Mouse (Mus musculus) ES-Bruce4 (cell line): Measurements from ENCODE around the gene Zfp87. TPM values are rescaled to one million over a fixed set of nuclear protein-coding genes. Genes with fewer than 3 reads are reported as not detected.

ENCODE experiments used
- H3K27ac ChIP-seq: 2 replicates; pipeline ENCODE4 v1.5.1; 2012; ENCODE audit warnings: low read length, inconsistent platforms; ENCODE audit not compliant: insufficient read depth
- H3K27me3 ChIP-seq: 2 replicates; pipeline ENCODE4 v1.6.1; 2012; ENCODE audit warnings: mild to moderate bottlenecking, low read length, inconsistent platforms; ENCODE audit not compliant: control insufficient read depth, poor library complexity, insufficient read depth, severe bottlenecking
- H3K36me3 ChIP-seq: 2 replicates; pipeline ENCODE4 v1.6.1; 2012; ENCODE audit warnings: inconsistent platforms, mild to moderate bottlenecking, low read length, moderate library complexity; ENCODE audit not compliant: control insufficient read depth, poor library complexity, insufficient read depth, severe bottlenecking
- H3K4me1 ChIP-seq: one replicate; pipeline ENCODE4 v1.8.1; 2011; ENCODE audit warnings: low read length; ENCODE audit not compliant: control insufficient read depth, insufficient read depth
- H3K4me3 ChIP-seq: 2 replicates; pipeline ENCODE4 v1.5.1; 2011; ENCODE audit warnings: low read depth, mild to moderate bottlenecking, low read length
- H3K9ac ChIP-seq: 2 replicates; pipeline ENCODE4 v1.6.1; 2012; ENCODE audit warnings: low read depth, mild to moderate bottlenecking, inconsistent platforms; ENCODE audit not compliant: poor library complexity, severe bottlenecking
- H3K9me3 ChIP-seq: replicated peaks from 2 replicates; pipeline ENCODE4 v1.6.1; 2012; ENCODE audit warnings: mild to moderate bottlenecking, low read length, inconsistent platforms; ENCODE audit not compliant: control insufficient read depth, poor library complexity, insufficient read depth, severe bottlenecking
- CTCF ChIP-seq: IDR thresholded peaks from one replicate; pipeline ENCODE4 v1.8.1; 2011; ENCODE audit warnings: low read depth, low read length
- EP300 ChIP-seq: IDR thresholded peaks from 2 replicates; pipeline ENCODE4 v1.6.1; 2011; ENCODE audit warnings: low read depth, low read length; ENCODE audit not compliant: insufficient read depth
- POLR2A ChIP-seq: IDR thresholded peaks from one replicate; pipeline ENCODE4 v1.8.1; 2011; ENCODE audit warnings: low read length; ENCODE audit not compliant: insufficient read depth
- polyA plus RNA-seq: library from polyadenylated mRNA; stranded (reverse); fragments of >200 nt; gene quantifications from 2 replicates; pipeline ENCODE4 v1.2.4, GENCODE M21; 2011; ENCODE audit warnings: low read depth; ENCODE audit not compliant: missing spikeins, insufficient read depth, insufficient read length

Gene Zfp87
- 15.0 and 15.5 TPM in 2 replicates for polyA plus RNA-seq

DNA sequence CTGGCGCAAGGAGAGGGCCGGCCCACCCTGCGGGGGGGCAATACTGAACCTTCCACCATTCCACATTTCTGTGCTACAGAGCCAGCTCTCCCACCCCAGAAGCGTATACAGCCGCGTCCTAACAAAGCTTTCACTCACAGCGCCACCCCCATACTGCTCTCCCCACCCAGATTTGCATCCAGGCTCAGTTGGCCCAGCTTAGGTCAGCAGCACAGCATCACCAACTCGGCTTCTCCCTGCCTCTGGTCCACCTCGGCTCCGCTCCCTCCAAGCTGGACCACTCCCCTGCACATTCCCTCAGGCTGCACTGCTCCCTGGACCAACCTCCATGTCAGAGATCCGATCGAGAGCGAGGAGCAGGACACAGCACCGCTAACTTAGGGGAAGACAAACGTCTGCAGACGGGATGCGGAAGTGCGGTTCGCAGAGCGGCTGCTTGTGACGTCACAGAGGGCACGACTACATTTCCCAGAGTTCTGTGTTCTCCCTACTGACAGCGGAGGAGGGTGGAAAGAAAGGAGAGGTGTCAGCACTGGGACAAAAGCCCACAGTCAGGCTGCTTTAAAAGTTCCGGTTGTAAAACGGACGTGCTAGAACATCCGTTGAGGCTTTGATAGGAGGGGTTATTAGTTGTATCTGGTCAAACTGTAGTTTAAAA is at the start of gene Zfp87, which contains the start of gene Gm26965:
Gene Zfp87, minus strand, starts transcription at position 425 of the 658 bp plus-strand sequence.
Gene Gm26965, minus strand, starts transcription at position 399 of the 658 bp plus-strand sequence.
- no peaks in the 10 kb centered on the region for H3K27me3 ChIP-seq
- 0 out of 2 replicates have a peak within 1 kb of the TSS, but pooled peaks have one; percentile 1 for H3K27ac ChIP-seq
- no peaks in the 10 kb centered on the region; the same call in 1 of the 2 replicates for H3K36me3 ChIP-seq
- TF ChIP-seq EP300 (0 out of 2 replicates have a peak, but pooled peaks have one; percentile 37), CTCF (no peak), POLR2A (peak; percentile 80)
- no peaks in the 10 kb centered on the region for H3K4me1 ChIP-seq
- H3K9ac ChIP-seq = peak within 1 kb of the TSS; percentile 0
- peak within 1 kb of the TSS; percentile 71 for H3K4me3 ChIP-seq
- H3K9me3 ChIP-seq = no peaks in the 10 kb centered on the region

DNA sequence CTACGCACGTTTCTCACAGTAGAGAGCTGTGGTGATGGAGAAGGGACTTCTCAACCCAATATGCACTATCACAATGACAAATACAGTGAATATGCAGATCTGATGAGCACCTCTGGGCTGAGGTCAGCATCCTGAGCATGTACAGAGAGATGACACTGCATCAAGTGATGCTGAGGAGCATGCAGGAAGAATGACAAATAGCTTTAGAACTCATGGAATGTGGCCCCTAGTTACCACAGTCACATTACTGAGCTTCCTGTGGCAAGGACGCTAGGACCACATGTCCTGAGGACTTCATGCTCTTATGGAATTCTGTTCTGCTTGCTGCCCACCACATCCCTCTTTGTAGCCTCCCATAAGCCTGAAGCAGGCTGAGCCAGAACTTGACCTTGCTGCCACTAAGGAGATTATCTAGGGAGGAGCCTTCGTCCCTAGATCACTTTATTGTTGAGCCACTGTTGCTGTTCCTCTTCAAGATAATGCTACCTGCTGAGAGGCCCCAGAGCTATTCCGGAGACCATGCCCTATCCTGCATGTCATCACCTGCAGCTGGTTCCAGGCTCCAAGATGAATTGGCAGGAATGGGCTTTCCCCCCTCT is 46.7 kb upstream of the Zfp87 start:
- Histone ChIP-seq H3K27me3 (no peaks in the 10 kb centered on the region), H3K4me1 (no peaks in the 10 kb centered on the region), H3K9ac (no peak overlapping the region), H3K9me3 (no peaks in the 10 kb centered on the region), H3K27ac (no peak overlapping the region), H3K4me3 (no peak overlapping the region), H3K36me3 (no peaks in the 10 kb centered on the region)
- TF ChIP-seq EP300 (0 out of 2 replicates have a peak, but pooled peaks have one; percentile 66), CTCF (no peak)

DNA sequence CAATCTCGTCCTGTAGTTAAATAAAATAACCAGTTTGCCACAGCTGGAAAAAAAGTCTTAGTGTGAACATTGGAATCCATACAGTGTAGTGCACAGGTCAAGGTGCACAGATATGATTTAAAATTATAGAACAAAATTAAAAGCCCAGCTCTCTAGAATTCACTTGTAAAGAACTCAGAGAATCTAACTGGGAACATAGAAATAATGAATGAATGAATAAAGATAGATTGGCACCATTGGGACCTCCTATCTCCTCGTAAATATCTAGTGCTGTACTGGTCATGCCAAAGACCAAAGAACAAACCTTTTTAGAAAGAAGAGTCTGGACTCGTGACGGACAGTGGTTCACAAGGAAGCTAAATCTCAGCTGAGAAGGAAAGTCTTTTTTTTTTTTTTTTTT is 27.8 kb upstream of the Zfp87 start, which contains the start of gene Zfp748:
Gene Zfp748, minus strand, starts transcription at position 101 of the 400 bp plus-strand sequence.
- TF ChIP-seq POLR2A (no peak), EP300 (no peak), CTCF (no peak)
- Histone ChIP-seq H3K4me3 (peak within 1 kb of the TSS; percentile 84), H3K27ac (0 out of 2 replicates have a peak within 1 kb of the TSS, but pooled peaks have one; percentile 27), H3K27me3 (no peaks in the 10 kb centered on the region), H3K4me1 (no peaks in the 10 kb centered on the region), H3K9me3 (no peaks in the 10 kb centered on the region), H3K9ac (peak within 1 kb of the TSS; percentile 88), H3K36me3 (no peaks in the 10 kb centered on the region)

DNA sequence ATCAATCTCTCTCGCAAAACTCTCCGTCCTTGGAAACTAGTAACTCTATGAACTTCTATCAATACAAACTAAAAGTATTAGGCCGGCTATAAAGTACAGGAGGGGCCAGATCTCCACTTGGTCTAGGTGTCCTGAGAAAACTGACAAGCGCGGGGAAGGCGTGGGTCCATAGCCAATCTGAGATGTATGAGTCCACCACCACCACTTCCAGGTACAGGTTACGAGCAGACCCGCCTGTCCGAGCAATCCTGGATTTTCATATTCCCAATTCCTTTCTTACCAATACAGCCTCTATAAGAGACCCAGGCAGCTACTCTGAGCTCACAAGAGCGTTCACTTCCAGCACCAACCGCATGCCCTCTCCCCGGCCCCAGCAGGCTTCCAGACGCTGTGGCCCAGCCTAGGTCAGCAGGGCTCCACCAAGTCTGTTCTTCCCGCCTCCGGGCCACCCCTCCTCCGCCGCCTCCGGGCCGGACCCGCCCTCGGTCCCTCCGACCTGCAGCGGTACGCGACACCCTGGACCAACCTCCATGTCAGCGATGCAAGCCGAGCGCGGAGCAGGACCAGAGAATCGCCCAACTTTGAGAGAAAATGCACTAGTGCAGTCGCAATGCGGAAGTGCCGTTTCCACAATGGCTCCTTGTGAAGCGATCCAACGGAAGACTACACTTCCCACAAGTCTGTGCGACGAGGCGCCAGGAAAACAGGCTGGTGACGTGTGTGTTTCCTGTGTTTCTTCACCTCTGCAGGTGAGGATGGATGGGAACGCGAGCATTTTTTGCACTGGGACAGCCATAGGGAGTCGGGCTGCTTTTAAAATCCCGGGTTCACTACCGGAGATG is 26.7 kb upstream of the Zfp87 start:
- no peaks in the 10 kb centered on the region for H3K27me3 ChIP-seq
- no peaks in the 10 kb centered on the region for H3K9me3 ChIP-seq
- H3K4me3 ChIP-seq = peak overlapping the region; percentile 84

DNA sequence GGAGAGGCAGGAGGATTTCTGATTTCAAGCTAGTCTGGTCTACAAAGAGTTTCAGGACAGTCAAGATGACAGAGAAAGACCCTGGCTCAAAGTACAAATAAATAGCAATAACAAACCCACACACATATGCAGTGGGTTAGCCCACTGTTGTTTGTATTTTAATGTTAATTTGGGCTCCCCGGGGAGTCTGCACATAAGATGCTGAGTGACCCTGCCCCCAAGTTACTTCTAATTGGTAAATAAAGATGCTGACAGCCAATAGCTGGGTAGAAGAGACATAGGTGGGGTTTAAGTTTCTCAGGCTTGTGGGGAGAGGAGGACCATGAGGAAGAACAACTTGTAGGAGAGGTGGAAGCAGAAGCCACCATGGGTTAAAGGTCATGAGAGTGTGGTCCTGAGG is 20.0 kb upstream of the Zfp87 start:
- H3K27me3 ChIP-seq = no peaks in the 10 kb centered on the region
- TF ChIP-seq CTCF (no peak), POLR2A (no peak), EP300 (no peak)
- no peaks in the 10 kb centered on the region for H3K9me3 ChIP-seq
- peak overlapping the region; percentile 51; the same call in 1 of the 2 replicates for H3K27ac ChIP-seq
- H3K4me3 ChIP-seq = no peak overlapping the region
- peaks cover 2% of the 10 kb centered on the region for H3K4me1 ChIP-seq
- H3K9ac ChIP-seq = no peak overlapping the region
- H3K36me3 ChIP-seq = peaks cover 29% of the 10 kb centered on the region

More for the DNA sequence above, 26.7 kb upstream of the Zfp87 start:
- Histone ChIP-seq H3K27ac (0 out of 2 replicates have a peak overlapping the region, but pooled peaks have one; percentile 27), H3K9ac (peak overlapping the region; percentile 88), H3K36me3 (no peaks in the 10 kb centered on the region), H3K4me1 (no peaks in the 10 kb centered on the region)
- peak; percentile 63 for TF ChIP-seq POLR2A
- no peak for TF ChIP-seq CTCF
- 0 out of 2 replicates have a peak, but pooled peaks have one; percentile 13 for TF ChIP-seq EP300
